Mouse (Mus musculus) gastrocnemius, postnatal 14 days (tissue): Measurements from ENCODE around the gene Mapkbp1. TPM values are rescaled to one million over a fixed set of nuclear protein-coding genes. Genes with fewer than 3 reads are reported as not detected.

Source experiments
- microRNA-seq, 2 experiments: library from miRNA; unstranded; fragments of <30 nt; microRNA quantifications; one replicate each; pipeline ENCODE4 v1.2.0; 2021
- total RNA-seq, 2 experiments: library from RNA; stranded (reverse); gene quantifications; 2 replicates each; pipeline ENCODE4 v1.2.3; 2021

The Mapkbp1 gene
- total RNA-seq, 2 experiments from 2014 or later, result 6.5 to 6.7 TPM

Small RNA genes lying within 50 kb of the gene (microRNA-seq; reads per million reads assigned to microRNA genes)
- 0 to 0.50 reads per million in 2 experiments for gene Mir7665

Other genes with a start within 250 kb of the Mapkbp1 start
- under 1 TPM in 1 of 2 experiments, not detected in 1; 0.20 TPM for gene Itpka, start 230.4 kb upstream of the Mapkbp1 start, total RNA-seq
- not detected for gene Ltk, start 212.3 kb upstream of the Mapkbp1 start, total RNA-seq
- gene Rpap1, start 185.2 kb upstream of the Mapkbp1 start, total RNA-seq, result 10 to 100 TPM; 12.7 to 12.9 TPM
- 1 to 10 TPM; 1.8 to 3.6 TPM for gene Tyro3, start 175.0 kb upstream of the Mapkbp1 start, total RNA-seq
- 10 to 100 TPM; 30.3 to 33.9 TPM for gene Mga, start 75.5 kb upstream of the Mapkbp1 start, total RNA-seq
- gene Jmjd7, start 54.8 kb downstream of the Mapkbp1 start, total RNA-seq, result 1 to 10 TPM; 3.0 to 4.7 TPM
- gene Gm28042, start 54.8 kb downstream of the Mapkbp1 start, total RNA-seq, result under 1 TPM; 0.41 to 0.42 TPM
- gene Pla2g4b, start 60.7 kb downstream of the Mapkbp1 start, total RNA-seq, result under 1 TPM; 0.51 to 0.84 TPM
- gene Ehd4, start 181.9 kb downstream of the Mapkbp1 start, total RNA-seq, result 10 to 100 TPM; 72.8 to 89.4 TPM